Mouse (Mus musculus) Patski (cell line): ENCODE data around the gene 1110032A03Rik. TPM values are rescaled to one million over a fixed set of nuclear protein-coding genes. Genes with fewer than 3 reads are reported as not detected.
A peak's percentile ranks its signal among the peaks of the same experiment; 100 is the strongest.

Experiments used
- ATAC-seq: fragments of 100-300 bp; one replicate; pipeline ENCODE4 v1.8.0; 2021
- CTCF ChIA-PET: fragments of 350-600 bp; sonication (Branson Sonifier 250); formaldehyde crosslinking; loops from one replicate; lab custom pipeline; 2022; ENCODE audit warnings: inconsistent platforms; lab: Charles Lee
- POLR2A ChIA-PET: fragments of 350-600 bp; sonication (Branson Sonifier 250); formaldehyde crosslinking; loops from one replicate; lab custom pipeline; 2022; ENCODE audit warnings: antibody characterized with exemption, inconsistent platforms; lab: Charles Lee
- DNase-seq: peaks from one replicate; pipeline ENCODE4 v3.0.0-alpha.2; 2011; ENCODE audit warnings: low read depth, low spot score
- H3K27me3 ChIP-seq: fragments of 371-371 bp; one replicate; pipeline ENCODE4 v1.5.1; 2021
- CTCF ChIP-seq: fragments of 100-300 bp; IDR thresholded peaks from one replicate; pipeline ENCODE4 v1.5.1; 2021
- in situ Hi-C: fragments of 300-500 bp; cut with MboI; formaldehyde crosslinking; loops from 3 replicates; pipeline ENCODE4 v1.11.1; 2018; ENCODE audit warnings: low pct_unique_long_range_greater_than_20kb, mixed read lengths
- polyA plus RNA-seq: library from polyadenylated mRNA; unstranded; gene quantifications from one replicate; pipeline ENCODE4 v1.2.3, GENCODE M21; 2021

1110032A03Rik gene
- polyA plus RNA-seq, 1 experiment from 2014 or later = 28.6 TPM

DNA sequence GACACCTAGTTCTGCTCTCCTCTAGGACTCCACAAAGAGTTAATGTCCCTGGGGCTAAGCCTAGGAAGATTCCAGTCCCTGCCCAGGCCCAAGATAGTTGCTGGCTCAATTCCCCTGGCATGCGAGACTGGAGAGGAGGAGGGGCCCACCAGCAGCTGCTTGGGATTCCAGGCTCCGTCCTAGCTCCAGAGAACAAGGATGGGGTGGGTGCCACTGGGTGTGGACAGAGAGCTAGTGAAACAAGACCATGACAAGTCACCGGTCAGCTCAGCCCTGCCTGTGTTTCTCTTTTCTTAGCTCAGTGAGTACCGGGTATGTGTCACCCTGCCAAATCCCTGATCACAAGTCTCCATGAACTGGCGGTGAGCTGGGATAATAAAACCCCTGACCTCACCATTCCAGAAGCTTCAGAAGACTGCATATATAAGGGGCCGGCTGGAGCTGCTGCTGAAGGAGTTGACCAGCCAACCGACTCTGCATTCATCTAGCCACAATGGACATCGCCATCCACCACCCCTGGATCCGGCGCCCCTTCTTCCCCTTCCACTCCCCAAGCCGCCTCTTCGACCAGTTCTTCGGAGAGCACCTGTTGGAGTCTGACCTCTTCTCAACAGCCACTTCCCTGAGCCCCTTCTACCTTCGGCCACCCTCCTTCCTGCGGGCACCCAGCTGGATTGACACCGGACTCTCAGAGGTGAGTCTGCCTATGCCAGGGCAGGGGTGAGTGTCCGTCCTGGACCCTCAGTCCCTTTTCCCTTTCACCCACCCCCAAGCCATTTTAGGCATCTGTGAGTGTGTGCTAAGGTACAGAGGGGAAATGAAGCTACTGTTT lies 22.3 kb downstream of the 1110032A03Rik start:
- no peak for TF ChIP-seq CTCF
- DNase-seq (peak; percentile 95), ATAC-seq (peak; percentile 90)
- POLR2A ChIA-PET = interaction anchor here (1.1 to 2.4 kb wide), 2 partner anchors 16 to 26 kb away, joined by 5 to 12 read pairs; no protein-coding TSS in a partner anchor
- H3K27me3 ChIP-seq = no peaks in the 10 kb centered on the region
- CTCF ChIA-PET = interaction anchor here (0.7 to 4.5 kb wide), 8 partner anchors 10 to 44 kb away, joined by 3 to 33 read pairs (median 5); partner anchors contain the start of genes Dixdc1 and Fdxacb1
- in situ Hi-C loops = no loop called here

DNA sequence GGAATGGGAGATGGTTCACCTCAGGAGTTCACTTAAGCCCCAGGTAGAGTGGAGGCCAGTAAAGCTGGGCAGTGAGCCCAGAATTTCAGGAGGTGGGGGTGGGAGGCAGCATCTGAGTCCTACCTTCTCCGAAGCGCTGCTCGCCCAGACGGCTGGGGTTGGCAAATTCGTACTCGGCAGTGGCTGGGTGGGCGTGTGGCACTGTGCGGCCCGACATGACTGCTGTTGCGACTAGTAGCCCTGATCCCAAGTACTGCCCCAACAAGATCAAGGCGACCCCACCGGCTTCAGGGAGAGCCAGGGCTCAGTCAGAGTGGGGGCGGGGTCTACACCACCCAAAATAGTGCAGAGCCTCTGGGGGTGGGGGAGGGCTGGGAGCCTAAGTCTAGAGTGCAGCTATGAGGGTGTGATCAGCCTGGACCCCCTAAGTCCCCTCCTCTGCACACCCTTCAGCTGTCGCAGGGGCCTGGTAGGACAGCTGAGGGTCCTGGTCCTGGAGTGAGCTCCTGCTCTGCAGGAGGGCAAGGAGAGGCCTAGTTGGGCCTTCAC lies 23.2 kb downstream of the 1110032A03Rik start, which contains the start of gene Hspb2:
Gene Hspb2, minus strand, starts transcription at position 301 of the 549 bp plus-strand sequence.
- ChIA-PET CTCF (interaction anchor here (1.1 to 4.5 kb wide), 6 partner anchors 10 to 43 kb away, joined by 3 to 33 read pairs (median 8); partner anchors contain the start of gene Fdxacb1), POLR2A (interaction anchor here (2.4 kb wide), 1 partner anchor 25 kb away, joined by 12 read pairs; no protein-coding TSS in a partner anchor)
- ATAC-seq = peak; percentile 13
- TF ChIP-seq CTCF = no peak
- DNase-seq = no peak
- in situ Hi-C loops = no loop called here
- H3K27me3 ChIP-seq = no peaks in the 10 kb centered on the region

DNA sequence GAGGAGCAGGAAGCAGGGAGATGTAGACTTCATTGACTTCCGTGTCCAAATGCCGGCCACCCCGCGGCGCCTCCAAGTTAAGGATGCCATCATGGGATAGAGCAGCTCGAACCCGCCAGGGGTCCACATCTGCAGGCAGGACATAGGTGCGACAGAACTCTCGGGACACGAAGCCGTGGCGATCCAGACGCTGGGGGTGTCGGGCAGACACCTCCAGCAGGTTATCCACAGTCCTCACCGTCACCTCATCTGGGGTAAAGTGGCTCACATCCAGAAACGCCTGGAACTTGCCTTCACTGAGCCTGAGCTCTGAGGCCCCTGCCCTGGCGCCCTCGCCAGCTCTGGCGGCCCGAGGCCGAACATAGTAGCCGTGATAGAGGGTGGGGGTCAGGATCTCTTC lies 24.0 kb downstream of the 1110032A03Rik start, which contains the start of gene Cryab:
Gene Cryab, plus strand, starts transcription at position 3 of the 400 bp plus-strand sequence.
- CTCF ChIA-PET = no interaction called here
- no peak for DNase-seq
- TF ChIP-seq CTCF = no peak
- ATAC-seq = no peak
- in situ Hi-C loops = no loop called here
- POLR2A ChIA-PET = no interaction called here
- no peaks in the 10 kb centered on the region for H3K27me3 ChIP-seq

DNA sequence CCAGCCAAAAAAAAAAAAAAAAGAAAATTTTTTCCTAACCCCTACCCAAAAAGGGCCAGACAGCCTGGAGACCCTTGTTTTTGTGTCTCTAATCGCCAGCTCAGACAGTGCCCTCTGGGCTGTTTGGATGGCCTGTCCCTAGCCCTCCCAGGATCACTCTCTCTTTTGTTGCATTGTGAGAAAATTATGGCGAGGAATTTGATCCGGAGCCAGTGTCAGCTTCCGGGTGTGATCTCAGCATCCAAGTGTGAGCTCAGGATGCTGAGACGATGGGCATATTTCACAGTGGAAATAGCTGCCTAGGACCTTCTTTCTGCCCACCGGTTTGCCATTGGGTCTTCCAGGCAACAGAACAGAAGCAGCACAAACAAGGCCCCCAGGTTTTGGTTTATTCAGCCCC lies 24.6 kb downstream of the 1110032A03Rik start:
- ATAC-seq (no peak), DNase-seq (no peak)
- ChIA-PET CTCF (no interaction called here), POLR2A (no interaction called here)
- in situ Hi-C loops = no loop called here
- no peak for TF ChIP-seq CTCF
- H3K27me3 ChIP-seq = no peaks in the 10 kb centered on the region

DNA sequence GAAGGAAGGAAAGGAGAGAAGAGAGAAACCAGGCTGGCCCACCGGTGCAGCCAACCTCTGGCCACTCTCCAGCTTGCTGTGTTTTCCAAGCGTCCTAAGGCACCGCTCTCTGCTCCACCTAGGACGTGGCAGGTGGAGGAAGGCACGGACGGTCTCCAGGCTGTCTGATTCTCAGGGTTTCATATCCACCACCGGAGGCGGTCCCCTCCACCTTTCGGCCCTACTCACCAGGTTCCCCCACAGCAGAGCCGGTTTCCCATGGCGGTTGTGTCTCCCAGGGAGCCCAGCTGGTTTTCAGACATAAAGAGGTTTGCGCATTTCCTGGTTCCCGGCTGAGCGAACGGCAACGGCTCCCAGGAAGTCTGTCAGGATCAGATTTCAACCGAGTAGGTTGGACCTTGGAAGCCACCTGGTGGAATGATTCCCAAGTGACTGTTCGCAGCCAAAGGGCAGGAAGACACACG lies 29.1 kb downstream of the 1110032A03Rik start, which contains the start of gene 2310030G06Rik:
Gene 2310030G06Rik, minus strand, starts transcription at position 323 of the 464 bp plus-strand sequence.
- no peak for DNase-seq
- ChIA-PET CTCF (interaction anchor here (0.8 to 1.3 kb wide), 3 partner anchors 16 to 24 kb away, joined by 3 to 5 read pairs (median 4); no protein-coding TSS in a partner anchor), POLR2A (interaction anchor here (2.0 kb wide), 1 partner anchor 19 kb away, joined by 6 read pairs; no protein-coding TSS in a partner anchor)
- TF ChIP-seq CTCF = no peak
- no peaks in the 10 kb centered on the region for H3K27me3 ChIP-seq
- in situ Hi-C loops = no loop called here
- peak; percentile 41 for ATAC-seq

DNA sequence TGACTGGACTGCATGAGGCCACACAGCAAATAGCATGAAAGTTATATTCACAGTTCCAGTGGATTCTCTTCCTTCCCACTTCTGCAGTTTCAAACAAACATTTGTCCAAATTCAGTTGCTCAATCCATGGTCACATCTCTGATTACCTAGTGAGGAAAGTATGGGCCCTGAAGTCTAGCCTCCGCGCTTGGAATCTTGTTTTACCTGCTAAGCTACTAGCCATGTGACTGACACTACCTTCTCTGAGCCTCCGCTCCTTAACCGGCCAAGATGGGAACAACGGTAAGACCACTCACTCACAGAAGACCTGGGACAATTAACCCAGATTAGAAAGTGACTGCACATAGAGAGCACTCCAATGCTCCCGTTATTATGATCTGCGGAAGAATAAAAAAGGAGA lies 29.5 kb downstream of the 1110032A03Rik start:
- no peaks in the 10 kb centered on the region for H3K27me3 ChIP-seq
- ChIA-PET CTCF (interaction anchor here (0.8 to 1.3 kb wide), 3 partner anchors 17 to 25 kb away, joined by 3 to 5 read pairs (median 4); no protein-coding TSS in a partner anchor), POLR2A (interaction anchor here (2.0 kb wide), 1 partner anchor 19 kb away, joined by 6 read pairs; no protein-coding TSS in a partner anchor)
- ATAC-seq (no peak), DNase-seq (no peak)
- TF ChIP-seq CTCF = no peak
- in situ Hi-C loops = no loop called here

DNA sequence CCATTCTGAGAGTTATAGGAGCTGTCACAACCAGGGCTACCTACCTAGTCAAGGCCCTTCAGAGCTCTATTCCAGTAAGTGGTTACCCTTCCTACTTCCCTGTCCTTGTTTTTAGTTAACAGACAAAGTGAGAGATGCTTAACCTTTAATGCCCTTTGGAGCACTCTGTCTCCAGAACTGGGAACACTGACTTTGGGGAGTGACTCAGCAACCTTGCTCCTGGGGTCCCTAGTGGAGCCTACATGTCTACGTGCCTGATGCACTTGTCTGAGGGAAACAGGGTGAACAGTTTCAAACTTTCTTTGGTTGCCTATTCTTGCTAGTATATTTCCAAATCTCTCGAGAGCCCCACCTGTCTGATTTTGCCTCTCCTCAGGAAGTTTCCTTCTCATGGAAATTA lies 32.6 kb downstream of the 1110032A03Rik start:
- in situ Hi-C loops = no loop called here
- TF ChIP-seq CTCF = no peak
- POLR2A ChIA-PET = no interaction called here
- DNase-seq = no peak
- no peaks in the 10 kb centered on the region for H3K27me3 ChIP-seq
- ATAC-seq = no peak
- CTCF ChIA-PET = interaction anchor here (3.0 kb wide), 1 partner anchor 10 kb away, joined by 11 read pairs; the partner anchor contains the start of gene Hspb2

DNA sequence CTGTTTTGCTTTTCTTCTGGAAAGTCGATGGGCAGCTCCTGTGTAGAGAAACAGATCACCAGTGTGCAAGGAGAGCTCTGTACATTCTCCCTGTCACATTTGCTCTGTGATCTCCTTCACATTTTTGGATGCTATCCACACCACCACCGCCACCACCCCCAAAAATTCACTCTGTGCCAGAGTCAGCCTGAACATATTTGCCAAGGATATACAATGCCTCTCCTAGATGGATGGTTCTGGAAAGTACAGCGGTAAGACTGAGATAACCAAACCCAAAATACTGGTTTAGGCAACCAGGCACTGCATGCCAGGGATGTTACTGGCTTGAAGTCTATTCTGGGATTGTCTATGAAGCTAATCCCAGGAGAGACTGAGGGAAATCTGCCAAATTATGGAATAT lies 33.1 kb downstream of the 1110032A03Rik start:
- H3K27me3 ChIP-seq = no peaks in the 10 kb centered on the region
- in situ Hi-C loops = no loop called here
- no peak for TF ChIP-seq CTCF
- POLR2A ChIA-PET = interaction anchor here (1.2 kb wide), 1 partner anchor 15 kb away, joined by 3 read pairs; no protein-coding TSS in a partner anchor
- CTCF ChIA-PET = interaction anchor here (0.7 to 3.0 kb wide), 5 partner anchors 10 to 26 kb away, joined by 3 to 11 read pairs (median 4); partner anchors contain the start of genes Fdxacb1 and Hspb2
- ATAC-seq = no peak
- DNase-seq = no peak

DNA sequence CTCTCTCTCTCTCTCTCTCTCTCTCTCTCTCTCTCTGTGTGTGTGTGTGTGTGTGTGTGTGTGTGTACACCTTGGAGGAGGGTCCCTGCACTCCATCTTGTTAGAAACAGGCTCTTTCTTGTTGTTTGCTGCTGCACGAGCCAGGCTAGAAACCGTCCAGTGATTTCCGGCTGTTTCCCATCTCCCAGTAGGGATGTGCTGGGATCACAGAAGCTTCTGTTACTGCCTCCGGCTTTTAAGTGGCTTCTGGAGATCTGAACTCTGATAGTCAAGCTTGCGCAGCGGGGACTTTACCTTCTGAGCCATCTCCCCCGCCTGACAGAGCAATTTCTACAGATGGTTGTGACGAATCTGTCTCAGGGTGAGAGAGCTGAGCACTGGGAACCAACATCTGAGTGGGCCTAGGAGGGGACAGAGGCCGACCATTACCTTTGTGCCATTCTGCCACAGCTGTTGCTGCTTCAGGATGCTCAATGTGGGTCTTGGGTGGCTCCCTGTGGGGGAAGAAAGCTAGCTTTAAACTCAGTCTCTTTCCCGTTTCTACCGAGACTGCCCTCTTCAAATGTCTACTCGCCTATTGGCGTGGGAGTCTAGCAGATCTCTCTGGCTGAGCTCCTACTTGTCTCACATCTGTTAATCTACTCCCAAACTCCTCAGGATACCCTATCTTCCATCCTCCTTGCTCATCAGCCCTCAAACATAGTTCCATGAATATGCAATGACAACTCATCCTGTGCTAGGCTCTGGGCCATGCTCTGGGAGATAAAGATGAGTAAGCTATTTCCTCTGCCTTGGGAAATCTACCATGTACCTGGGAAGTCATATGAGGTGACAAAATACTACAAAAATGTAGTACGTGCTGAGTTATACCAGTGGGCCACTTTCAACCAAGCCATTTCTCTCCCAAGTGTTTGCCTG lies 34.2 kb downstream of the 1110032A03Rik start:
- ATAC-seq (peak; percentile 70), DNase-seq (no peak)
- ChIA-PET POLR2A (interaction anchor here (1.2 to 1.4 kb wide), 2 partner anchors 14 to 26 kb away, joined by 3 to 6 read pairs; no protein-coding TSS in a partner anchor), CTCF (interaction anchor here (0.8 to 3.0 kb wide), 5 partner anchors 9 to 21 kb away, joined by 3 to 11 read pairs (median 4); partner anchors contain the start of gene Hspb2)
- no peak for TF ChIP-seq CTCF
- in situ Hi-C loops = no loop called here
- H3K27me3 ChIP-seq = no peaks in the 10 kb centered on the region
